Mouse (Mus musculus) limb, embryonic 11.5 days (tissue): ENCODE results near the gene Rasgrp3. TPM values are rescaled to one million over a fixed set of nuclear protein-coding genes. Genes with fewer than 3 reads are reported as not detected.
"Not testable (repeated sequence)": the region's sequence is repeated elsewhere in the genome, so short reads cannot be mapped to it uniquely, and the experiment has no call there.

ENCODE experiments used
- ATAC-seq: fragments of 200-750 bp; cut with Nextera tagmentation; 2 replicates; pipeline ENCODE4 v1.8.0; 2017; ENCODE audit warnings: low read depth; ENCODE audit not compliant: insufficient number of reproducible peaks, low FRiP score, low TSS enrichment
- DNase-seq: peaks from one replicate; pipeline ENCODE4 v3.0.0-alpha.2; 2015; ENCODE audit warnings: low spot score
- H3K27ac ChIP-seq: fragments of 300-500 bp; sonication (generic); replicated peaks from 2 replicates; pipeline ENCODE4 v1.5.1; 2014; ENCODE audit warnings: low read depth, mild to moderate bottlenecking, low read length
- H3K27me3 ChIP-seq: fragments of 300-500 bp; sonication (generic); 2 replicates; pipeline ENCODE4 v1.6.1; 2014; ENCODE audit warnings: mild to moderate bottlenecking, low read length, mixed read lengths; ENCODE audit not compliant: control insufficient read depth, insufficient read depth
- H3K36me3 ChIP-seq: fragments of 300-500 bp; sonication (generic); 2 replicates; pipeline ENCODE4 v1.6.1; 2014; ENCODE audit warnings: mild to moderate bottlenecking, low read length, moderate library complexity, mixed read lengths; ENCODE audit not compliant: control insufficient read depth, insufficient read depth
- H3K4me1 ChIP-seq: fragments of 300-500 bp; sonication (generic); 2 replicates; pipeline ENCODE4 v1.6.1; 2014; ENCODE audit warnings: low read length, mixed read lengths; ENCODE audit not compliant: control insufficient read depth, insufficient read depth
- H3K4me2 ChIP-seq: fragments of 300-500 bp; sonication (generic); 2 replicates; pipeline ENCODE4 v1.6.1; 2014; ENCODE audit warnings: low read depth, mild to moderate bottlenecking, moderate library complexity; ENCODE audit not compliant: severe bottlenecking
- H3K4me3 ChIP-seq: fragments of 300-500 bp; sonication (generic); 2 replicates; pipeline ENCODE4 v1.5.1; 2014; ENCODE audit warnings: low read depth, low read length
- H3K9ac ChIP-seq: fragments of 300-500 bp; sonication (generic); 2 replicates; pipeline ENCODE4 v1.6.1; 2014; ENCODE audit warnings: mild to moderate bottlenecking, low read length
- H3K9me3 ChIP-seq: fragments of 300-500 bp; sonication (generic); 2 replicates; pipeline ENCODE4 v1.6.1; 2016; ENCODE audit warnings: low read length; ENCODE audit not compliant: control insufficient read depth
- WGBS: fragments of 180-500 bp; shearing (Covaris S2); extraction: QIAGEN DNeasy Blood & Tissue Kit; methylation state at CpG from one replicate; pipeline ENCODE4 v1.1.7; 2014; 5-methylcytosine and 5-hydroxymethylcytosine counted together
- polyA plus RNA-seq: library from polyadenylated mRNA; unstranded; fragments of >200 nt; fragmentation: Nextera tagmentation; extraction: Ambion mirVana; gene quantifications from 2 replicates; pipeline ENCODE4 v1.2.1, GENCODE M21; 2014

The Rasgrp3 gene
- polyA plus RNA-seq, 1 experiment from 2014 or later, result 9.5 TPM

DNA sequence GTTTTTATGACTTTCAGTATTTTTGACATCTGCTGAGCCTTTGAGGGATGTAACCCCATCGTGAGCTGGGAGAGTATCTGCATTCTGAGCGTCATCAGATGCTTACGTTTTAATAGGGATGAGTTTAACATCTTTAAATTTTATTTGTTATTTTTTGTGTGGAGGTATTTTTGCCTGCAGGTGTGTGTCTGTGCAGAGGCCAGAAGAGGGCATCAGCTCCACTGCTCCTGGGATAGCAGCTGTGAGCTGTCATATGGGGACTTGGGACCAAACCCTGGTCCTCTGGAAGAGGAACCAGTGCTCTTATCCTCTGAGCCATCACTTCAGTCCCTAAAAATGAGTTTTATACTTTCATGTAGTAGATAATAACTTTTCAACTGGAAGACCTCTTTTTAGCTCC is 12.6 kb downstream of the Rasgrp3 start:
- H3K4me2 ChIP-seq, result no peak overlapping the region
- no peak for DNase-seq
- H3K27me3 ChIP-seq, result no peaks in the 10 kb centered on the region
- no peak for ATAC-seq
- 97% methylated on average over 3 of the region's 3 CpGs for WGBS
- H3K27ac ChIP-seq, result no peak overlapping the region
- H3K9ac ChIP-seq, result no peak overlapping the region
- H3K36me3 ChIP-seq, result no peaks in the 10 kb centered on the region
- H3K4me1 ChIP-seq, result no peaks in the 10 kb centered on the region
- H3K4me3 ChIP-seq, result no peak overlapping the region
- H3K9me3 ChIP-seq, result no peaks in the 10 kb centered on the region

DNA sequence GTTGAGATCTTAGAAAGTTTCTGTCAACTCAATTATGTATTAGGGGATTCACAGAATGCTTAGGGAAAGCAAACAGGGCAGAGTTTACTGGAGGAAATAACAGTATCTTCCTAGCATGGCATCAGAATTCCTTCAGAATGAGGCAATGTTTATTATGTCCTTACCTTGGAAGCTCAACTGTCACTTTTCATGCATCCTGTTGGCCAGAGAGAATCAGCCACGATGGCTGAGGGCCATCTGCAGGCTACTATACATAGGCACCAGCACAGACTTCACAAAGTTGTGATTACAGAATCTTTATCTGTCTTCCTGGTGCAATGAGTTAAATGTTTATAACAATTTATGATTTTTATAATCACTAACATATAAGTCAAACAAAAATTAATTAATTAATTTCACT is 13.3 kb downstream of the Rasgrp3 start:
- no peaks in the 10 kb centered on the region for H3K36me3 ChIP-seq
- no peak overlapping the region for H3K4me2 ChIP-seq
- H3K9ac ChIP-seq, result no peak overlapping the region
- H3K4me1 ChIP-seq, result no peaks in the 10 kb centered on the region
- DNase-seq, result no peak
- no peaks in the 10 kb centered on the region for H3K27me3 ChIP-seq
- no peaks in the 10 kb centered on the region for H3K9me3 ChIP-seq
- 88% methylated on average over 1 of the region's 1 CpGs for WGBS
- H3K27ac ChIP-seq, result no peak overlapping the region
- no peak overlapping the region for H3K4me3 ChIP-seq
- ATAC-seq, result no peak

DNA sequence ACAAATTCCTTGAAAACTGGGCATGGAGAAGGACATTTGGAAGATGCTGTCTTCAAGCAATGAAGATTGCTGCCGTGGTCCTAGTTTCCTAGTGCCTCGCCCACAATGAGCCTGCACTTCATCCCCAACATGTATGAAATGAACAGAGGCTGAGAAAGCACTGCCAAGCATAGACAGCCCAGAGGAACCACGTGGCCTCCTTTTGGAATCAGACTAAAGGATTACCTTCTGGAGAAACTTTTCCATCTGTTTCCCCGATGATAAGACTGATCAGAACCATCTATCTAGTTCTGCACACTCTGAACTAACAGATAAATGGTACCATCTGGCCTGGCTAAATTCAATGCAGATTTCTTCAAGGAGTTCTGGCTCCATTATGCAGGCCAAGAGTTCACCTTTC is 16.6 kb downstream of the Rasgrp3 start:
- Histone ChIP-seq H3K27me3 (no peaks in the 10 kb centered on the region), H3K27ac (no peak overlapping the region), H3K4me2 (no peak overlapping the region), H3K36me3 (no peaks in the 10 kb centered on the region), H3K4me1 (no peaks in the 10 kb centered on the region), H3K4me3 (no peak overlapping the region), H3K9me3 (no peaks in the 10 kb centered on the region), H3K9ac (no peak overlapping the region)
- no peak for ATAC-seq
- DNase-seq, result no peak
- WGBS, result 75% methylated on average over 4 of the region's 4 CpGs

GRCm38 (mm10) chr17:75453639-75454038 is 17.9 kb downstream of the Rasgrp3 start:
- Histone ChIP-seq H3K27ac (no peak overlapping the region), H3K9me3 (no peaks in the 10 kb centered on the region), H3K36me3 (no peaks in the 10 kb centered on the region), H3K4me1 (no peaks in the 10 kb centered on the region), H3K4me2 (no peak overlapping the region), H3K4me3 (no peak overlapping the region), H3K27me3 (no peaks in the 10 kb centered on the region), H3K9ac (no peak overlapping the region)
- ATAC-seq, result no peak
- no peak for DNase-seq

DNA sequence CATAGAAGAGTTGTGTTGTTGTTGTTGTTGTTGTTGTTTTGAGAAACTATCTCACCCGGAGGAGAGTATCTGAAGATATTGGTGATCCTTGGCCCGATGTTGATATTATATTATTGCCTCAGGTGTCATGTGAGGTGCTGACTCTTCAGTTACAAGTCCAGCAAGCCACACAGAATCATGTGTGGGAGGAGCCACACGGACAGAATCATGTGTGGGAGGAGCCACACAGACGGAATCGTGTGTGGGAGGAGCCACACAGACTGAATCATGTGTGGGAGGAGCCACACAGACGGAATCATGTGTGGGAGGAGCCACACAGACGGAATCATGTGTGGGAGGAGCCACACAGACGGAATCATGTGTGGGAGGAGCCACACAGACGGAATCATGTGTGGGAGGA is 20.4 kb downstream of the Rasgrp3 start:
- H3K4me1 ChIP-seq, H3K9ac ChIP-seq, H3K36me3 ChIP-seq, H3K4me2 ChIP-seq, DNase-seq, H3K9me3 ChIP-seq, H3K27me3 ChIP-seq, ATAC-seq, H3K4me3 ChIP-seq, H3K27ac ChIP-seq: not testable (repeated sequence)
- 93% methylated on average over 9 of the region's 9 CpGs for WGBS

- DNase-seq (no peak), ATAC-seq (no peak)
- WGBS, result 93% methylated on average over 6 of the region's 6 CpGs
- Histone ChIP-seq H3K4me1 (peaks cover 6% of the 10 kb centered on the region; the same call in 1 of the 2 replicates), H3K4me2 (no peak overlapping the region), H3K9ac (no peak overlapping the region), H3K36me3 (no peaks in the 10 kb centered on the region), H3K27ac (no peak overlapping the region), H3K9me3 (no peaks in the 10 kb centered on the region), H3K27me3 (no peaks in the 10 kb centered on the region), H3K4me3 (no peak overlapping the region)
Measured at GRCm38 (mm10) chr17:75460621-75461020, 24.9 kb downstream of the Rasgrp3 start.

- H3K9me3 ChIP-seq, result no peaks in the 10 kb centered on the region
- H3K27me3 ChIP-seq, result no peaks in the 10 kb centered on the region
- DNase-seq, result no peak
- no peak overlapping the region for H3K9ac ChIP-seq
- no peak for ATAC-seq
- H3K27ac ChIP-seq, result no peak overlapping the region
- WGBS, result 100% methylated on average over 1 of the region's 1 CpGs
- H3K4me3 ChIP-seq, result no peak overlapping the region
- no peaks in the 10 kb centered on the region for H3K36me3 ChIP-seq
- no peak overlapping the region for H3K4me2 ChIP-seq
- peaks cover 6% of the 10 kb centered on the region; the same call in 1 of the 2 replicates for H3K4me1 ChIP-seq
Measured at GRCm38 (mm10) chr17:75461771-75462170, 26.1 kb downstream of the Rasgrp3 start.

GRCm38 (mm10) chr17:75463223-75463622 is 27.5 kb downstream of the Rasgrp3 start:
- not testable (repeated sequence) for H3K27ac ChIP-seq, H3K9ac ChIP-seq, ATAC-seq, H3K4me3 ChIP-seq, DNase-seq, H3K36me3 ChIP-seq, H3K4me2 ChIP-seq, H3K4me1 ChIP-seq, H3K27me3 ChIP-seq, H3K9me3 ChIP-seq
- WGBS, result 89% methylated on average over 1 of the region's 1 CpGs

GRCm38 (mm10) chr17:75463645-75464044 is 27.9 kb downstream of the Rasgrp3 start:
- Histone ChIP-seq H3K4me1 (peaks cover 6% of the 10 kb centered on the region; the same call in 1 of the 2 replicates), H3K4me3 (no peak overlapping the region), H3K9me3 (no peaks in the 10 kb centered on the region), H3K4me2 (no peak overlapping the region), H3K36me3 (no peaks in the 10 kb centered on the region), H3K27me3 (no peaks in the 10 kb centered on the region), H3K27ac (no peak overlapping the region), H3K9ac (no peak overlapping the region)
- no peak for DNase-seq
- no peak for ATAC-seq
- WGBS, result 87% methylated on average over 2 of the region's 2 CpGs
